Mouse (Mus musculus): Measurements from ENCODE around the gene Tysnd1. TPM values are rescaled to one million over a fixed set of nuclear protein-coding genes. Genes with fewer than 3 reads are reported as not detected.
A peak's percentile ranks its signal among the peaks of the same experiment; 100 is the strongest.

The Tysnd1 gene
- polyA plus RNA-seq, 1 experiment = 50.2 TPM

DNA sequence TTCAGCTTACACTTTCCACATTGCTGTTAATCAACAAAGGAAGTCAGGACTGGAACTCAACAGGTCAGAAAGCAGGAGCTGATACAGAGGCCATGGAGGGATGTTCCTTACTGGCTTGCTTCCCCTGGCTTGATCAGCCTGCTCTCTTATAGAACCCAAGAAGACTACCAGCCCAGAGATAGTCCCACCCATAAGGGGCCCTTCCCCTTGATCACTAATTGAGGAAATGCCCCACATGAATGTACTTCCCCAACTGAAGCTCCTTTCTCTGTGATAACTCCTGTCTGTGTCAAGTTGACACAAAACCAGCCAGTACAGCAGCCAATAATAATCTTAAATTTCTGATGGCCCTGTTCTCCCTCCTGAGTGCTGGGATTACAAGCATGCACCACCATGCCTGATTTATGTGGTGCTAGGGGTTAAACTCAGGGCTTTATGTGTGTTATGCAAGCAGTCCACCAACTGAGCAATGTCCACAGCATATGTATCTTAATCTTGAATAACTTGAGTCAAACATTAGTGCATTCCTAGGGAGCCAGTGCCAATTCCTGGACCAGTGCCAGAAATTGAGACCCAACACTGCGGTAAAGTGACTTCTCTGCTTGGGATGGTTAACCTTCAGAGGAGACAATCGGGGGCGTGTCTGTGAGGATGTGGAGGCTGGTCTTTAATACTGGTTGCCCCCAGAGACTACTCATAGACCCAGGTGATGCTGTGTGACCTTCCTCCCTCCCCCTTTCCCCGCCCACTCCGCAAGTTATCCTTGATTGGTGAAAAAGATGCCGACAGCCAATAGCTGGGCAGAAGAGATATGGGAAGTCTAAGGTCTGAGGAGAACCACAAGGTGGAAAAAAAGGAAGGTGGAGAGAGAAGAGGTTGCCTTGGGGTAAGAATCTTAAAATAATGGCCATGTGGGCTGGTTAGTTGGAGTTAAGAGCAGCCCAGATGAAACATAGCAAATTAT lies 11.4 kb downstream of the Tysnd1 start:
- TF ChIP-seq CTCF (IDR thresholded peaks at IDR 0.05; ENCODE audit: insufficient read depth, low read length) (no peak), POLR2A (IDR thresholded peaks at IDR 0.05; ENCODE audit: borderline replicate concordance, extremely low read depth, low read depth, low read length) (no peak)
- WGBS = 62% methylated on average over 6 of the region's 6 CpGs
- Histone ChIP-seq H3K4me1 (ENCODE audit: control insufficient read depth, insufficient read depth, low read length) (no peaks in the 10 kb centered on the region), H3K4me3 (replicated peaks; ENCODE audit: extremely low read depth, low read depth, low read length) (no peak overlapping the region)
- no peak for DNase-seq

DNA sequence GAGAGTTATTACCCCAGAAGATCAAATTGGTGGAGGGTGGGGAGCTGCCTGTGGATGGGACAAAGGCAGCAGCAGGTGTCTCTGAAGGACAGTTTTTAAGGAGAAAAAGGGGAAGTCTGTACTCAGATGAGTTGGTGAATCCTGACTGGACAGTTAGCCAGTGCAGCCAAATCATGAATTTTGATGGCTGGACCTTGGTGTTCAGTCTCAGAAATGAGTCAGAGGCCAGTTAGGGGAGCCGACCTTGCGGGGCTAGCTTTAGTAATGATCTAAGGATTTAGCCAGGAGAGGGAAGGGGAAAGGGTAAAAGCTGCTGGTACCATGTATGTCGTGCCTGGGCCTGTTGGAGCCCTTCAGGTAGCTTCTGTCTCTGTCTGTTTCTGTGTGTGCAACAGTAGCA lies 18.3 kb downstream of the Tysnd1 start:
- peaks cover 3% of the 10 kb centered on the region; the same call in 1 of the 2 replicates for H3K4me1 ChIP-seq (ENCODE audit: control insufficient read depth, insufficient read depth, low read length)
- 82% methylated on average over 3 of the region's 3 CpGs for WGBS
- no peak for DNase-seq
- TF ChIP-seq POLR2A (IDR thresholded peaks at IDR 0.05; ENCODE audit: borderline replicate concordance, extremely low read depth, low read depth, low read length) = no peak
- no peak for TF ChIP-seq CTCF (IDR thresholded peaks at IDR 0.05; ENCODE audit: insufficient read depth, low read length)
- no peak overlapping the region for H3K4me3 ChIP-seq (replicated peaks; ENCODE audit: extremely low read depth, low read depth, low read length)

DNA sequence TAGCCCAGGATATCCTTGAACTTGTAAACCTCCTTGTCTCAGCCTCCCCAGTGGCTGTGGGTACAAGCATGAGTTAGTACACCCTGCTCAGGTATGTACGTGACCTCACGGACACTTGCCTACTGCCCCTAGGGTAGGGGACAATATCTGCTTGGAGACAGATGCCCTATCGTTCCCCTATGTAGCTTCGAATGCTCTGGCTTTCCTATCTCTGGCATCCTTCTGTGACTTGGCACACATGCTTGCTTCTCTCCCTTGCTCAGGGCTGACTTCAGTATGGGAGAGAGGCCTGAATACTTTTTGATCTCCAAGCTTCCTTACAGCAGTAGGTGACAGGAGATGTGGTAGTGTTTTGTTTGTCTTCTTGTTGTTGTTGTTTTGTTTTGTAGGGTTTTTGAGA lies 18.8 kb downstream of the Tysnd1 start:
- 95% methylated on average over 4 of the region's 4 CpGs for WGBS
- no peak for DNase-seq
- peaks cover 3% of the 10 kb centered on the region; the same call in 1 of the 2 replicates for H3K4me1 ChIP-seq (ENCODE audit: control insufficient read depth, insufficient read depth, low read length)
- no peak overlapping the region for H3K4me3 ChIP-seq (replicated peaks; ENCODE audit: extremely low read depth, low read depth, low read length)
- TF ChIP-seq CTCF (IDR thresholded peaks at IDR 0.05; ENCODE audit: insufficient read depth, low read length) (no peak), POLR2A (IDR thresholded peaks at IDR 0.05; ENCODE audit: borderline replicate concordance, extremely low read depth, low read depth, low read length) (no peak)

DNA sequence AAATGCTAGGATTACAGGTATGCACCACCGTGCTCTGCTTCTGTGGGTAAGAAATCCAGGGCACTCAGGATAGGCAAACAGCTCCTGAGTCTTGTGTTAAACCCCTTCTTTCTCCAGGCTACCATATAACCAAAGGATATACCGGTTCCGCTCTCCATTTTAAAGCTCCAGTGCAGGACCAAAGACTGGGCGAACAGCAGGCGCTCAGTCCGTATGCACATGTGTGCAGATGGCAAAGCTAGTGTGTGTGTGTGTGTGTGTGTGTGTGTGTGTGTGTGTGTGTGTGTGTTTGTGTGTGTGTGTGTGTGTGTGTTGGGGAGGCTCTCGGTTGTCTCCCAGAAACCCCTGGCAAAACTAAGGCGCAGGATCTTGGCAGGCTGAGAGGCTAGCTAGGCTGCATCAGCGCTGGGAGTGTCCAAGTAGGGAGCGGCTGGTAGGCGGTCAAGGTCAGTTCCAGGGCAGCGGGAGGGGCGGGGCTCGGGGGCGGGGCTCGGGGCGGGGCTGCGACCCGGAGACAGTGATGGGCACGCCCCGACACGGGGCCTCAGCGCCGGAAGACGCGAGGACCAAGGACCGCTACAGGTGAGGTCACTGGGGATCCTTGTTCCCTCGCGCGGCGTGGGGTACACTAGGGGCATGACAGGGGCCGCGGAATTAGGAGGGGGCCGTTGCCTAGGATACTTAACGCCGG lies 19.6 kb downstream of the Tysnd1 start, which contains the start of gene Aifm2:
TSS of gene Aifm2 (plus strand) at position 493 of the 691 bp plus-strand sequence.
- DNase-seq = peak; percentile 52
- TF ChIP-seq CTCF (IDR thresholded peaks at IDR 0.05; ENCODE audit: insufficient read depth, low read length) = no peak
- TF ChIP-seq POLR2A (IDR thresholded peaks at IDR 0.05; ENCODE audit: borderline replicate concordance, extremely low read depth, low read depth, low read length) = peak; percentile 45; the same call in 1 of the 2 replicates
- 10% methylated on average over 32 of the region's 36 CpGs for WGBS
- Histone ChIP-seq H3K4me1 (ENCODE audit: control insufficient read depth, insufficient read depth, low read length) (peaks cover 3% of the 10 kb centered on the region; the same call in 1 of the 2 replicates), H3K4me3 (replicated peaks; ENCODE audit: extremely low read depth, low read depth, low read length) (peak within 1 kb of the TSS; percentile 59)

DNA sequence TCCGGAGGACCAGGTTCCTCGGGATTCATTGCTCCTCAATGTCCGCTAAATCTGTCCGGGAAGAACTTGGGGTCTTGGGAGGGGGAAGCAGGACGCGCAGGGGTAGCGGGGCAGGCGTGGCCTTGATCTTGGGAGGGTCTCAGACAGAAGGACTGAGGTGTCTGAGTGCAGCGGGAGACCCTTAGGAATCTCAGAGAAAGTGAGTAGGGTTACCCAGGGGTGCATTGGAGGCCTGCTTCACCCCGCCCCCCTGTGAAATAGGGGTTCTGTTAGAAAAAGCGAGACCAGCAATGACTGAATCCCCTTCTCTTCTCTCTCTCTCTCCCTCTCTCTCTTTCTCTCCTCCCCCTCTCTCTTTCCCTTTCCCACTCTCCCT lies 20.1 kb downstream of the Tysnd1 start:
- TF ChIP-seq POLR2A (IDR thresholded peaks at IDR 0.05; ENCODE audit: borderline replicate concordance, extremely low read depth, low read depth, low read length) (no peak), CTCF (IDR thresholded peaks at IDR 0.05; ENCODE audit: insufficient read depth, low read length) (no peak)
- Histone ChIP-seq H3K4me1 (ENCODE audit: control insufficient read depth, insufficient read depth, low read length) (peaks cover 3% of the 10 kb centered on the region; the same call in 1 of the 2 replicates), H3K4me3 (replicated peaks; ENCODE audit: extremely low read depth, low read depth, low read length) (peak overlapping the region; percentile 54)
- no peak for DNase-seq
- WGBS = 7% methylated on average over 11 of the region's 11 CpGs

DNA sequence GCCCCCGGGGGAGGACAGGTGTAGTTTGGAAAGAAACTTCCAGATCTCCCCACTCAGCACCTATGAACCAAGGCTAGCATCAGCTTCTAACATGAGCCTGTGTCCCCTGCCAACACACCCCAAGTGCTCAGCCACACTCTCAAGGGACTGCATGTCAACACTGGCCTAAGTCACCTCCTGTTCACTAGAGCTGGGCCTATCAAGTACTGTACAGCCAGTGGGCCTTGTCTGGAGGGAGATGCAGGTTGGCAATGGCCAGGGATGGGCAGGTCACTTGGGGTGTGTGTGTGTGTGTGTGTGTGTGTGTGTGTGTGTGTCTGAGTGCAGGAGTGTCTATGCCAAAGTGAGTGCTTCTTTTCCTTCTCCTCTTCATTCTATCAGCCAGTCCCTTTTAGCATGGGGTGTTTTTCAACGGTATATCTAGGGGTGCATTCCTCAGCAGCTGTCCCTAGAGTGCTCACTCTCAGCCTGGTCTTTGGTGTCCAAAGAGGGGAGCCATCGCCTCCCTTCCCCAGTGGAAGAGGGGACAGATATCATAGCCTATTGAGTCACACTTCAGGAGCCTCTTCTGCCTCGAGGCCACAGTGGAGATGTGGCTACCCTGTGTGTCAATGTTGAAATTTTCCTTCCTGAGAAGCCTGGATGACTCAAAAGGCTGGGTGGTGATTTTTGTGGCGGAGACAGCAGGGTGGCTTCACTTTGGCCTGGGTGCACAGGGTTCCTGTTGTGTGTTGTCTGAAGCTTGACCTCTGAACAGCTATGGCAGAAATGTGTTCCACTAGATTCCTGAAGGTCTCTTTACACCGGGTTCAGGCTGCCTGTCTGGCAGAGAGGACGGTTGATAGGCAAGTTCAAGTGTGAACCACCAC lies 20.9 kb downstream of the Tysnd1 start:
- no peak overlapping the region for H3K4me3 ChIP-seq (replicated peaks; ENCODE audit: extremely low read depth, low read depth, low read length)
- no peak for DNase-seq
- TF ChIP-seq POLR2A (IDR thresholded peaks at IDR 0.05; ENCODE audit: borderline replicate concordance, extremely low read depth, low read depth, low read length) = no peak
- no peak for TF ChIP-seq CTCF (IDR thresholded peaks at IDR 0.05; ENCODE audit: insufficient read depth, low read length)
- WGBS = 68% methylated on average over 7 of the region's 7 CpGs
- H3K4me1 ChIP-seq (ENCODE audit: control insufficient read depth, insufficient read depth, low read length) = peaks cover 3% of the 10 kb centered on the region; the same call in 1 of the 2 replicates

DNA sequence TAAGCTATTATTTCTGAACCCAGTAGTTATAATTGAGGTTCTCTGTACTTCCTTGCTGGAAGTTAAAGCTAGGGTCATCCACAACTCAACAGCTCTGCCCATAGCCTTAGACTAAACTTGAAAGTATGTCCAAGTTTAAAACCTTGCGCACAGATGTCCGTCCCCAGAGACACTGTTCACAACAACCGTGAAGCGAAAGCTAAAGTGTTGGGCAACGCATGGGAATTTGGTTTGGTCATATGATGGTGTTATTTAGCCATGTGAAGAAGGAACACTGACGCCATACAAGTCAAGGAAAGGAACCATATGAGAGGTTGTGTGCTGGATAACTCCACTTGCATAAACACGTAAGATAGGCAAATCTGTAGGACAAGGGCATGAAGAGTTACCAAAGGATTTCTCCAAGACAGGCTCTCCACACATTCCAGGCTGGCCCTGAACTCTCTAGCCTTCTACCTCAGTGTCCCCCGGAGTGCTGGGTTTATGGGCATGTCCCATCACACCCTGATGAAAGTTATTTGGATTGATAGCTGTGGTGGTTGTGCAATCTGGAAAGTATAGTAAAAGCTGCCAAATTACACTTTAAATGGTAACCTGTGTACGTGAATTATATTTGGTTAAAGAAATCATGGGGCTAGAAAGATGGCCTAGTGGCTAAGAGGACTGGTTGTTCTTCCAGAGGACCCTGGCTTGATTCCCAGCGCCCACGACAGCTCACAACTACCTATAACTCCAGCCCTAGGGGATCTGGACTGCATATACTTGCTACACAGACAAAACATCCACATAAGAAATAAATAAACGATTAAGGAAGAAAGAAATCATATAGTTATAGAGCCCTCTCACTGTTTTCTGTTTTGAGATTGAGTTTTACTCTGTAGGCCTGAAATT lies 22.3 kb downstream of the Tysnd1 start:
- Histone ChIP-seq H3K4me1 (ENCODE audit: control insufficient read depth, insufficient read depth, low read length) (peaks cover 3% of the 10 kb centered on the region), H3K4me3 (replicated peaks; ENCODE audit: extremely low read depth, low read depth, low read length) (no peak overlapping the region)
- no peak for TF ChIP-seq POLR2A (IDR thresholded peaks at IDR 0.05; ENCODE audit: borderline replicate concordance, extremely low read depth, low read depth, low read length)
- 86% methylated on average over 12 of the region's 12 CpGs for WGBS
- no peak for DNase-seq

DNA sequence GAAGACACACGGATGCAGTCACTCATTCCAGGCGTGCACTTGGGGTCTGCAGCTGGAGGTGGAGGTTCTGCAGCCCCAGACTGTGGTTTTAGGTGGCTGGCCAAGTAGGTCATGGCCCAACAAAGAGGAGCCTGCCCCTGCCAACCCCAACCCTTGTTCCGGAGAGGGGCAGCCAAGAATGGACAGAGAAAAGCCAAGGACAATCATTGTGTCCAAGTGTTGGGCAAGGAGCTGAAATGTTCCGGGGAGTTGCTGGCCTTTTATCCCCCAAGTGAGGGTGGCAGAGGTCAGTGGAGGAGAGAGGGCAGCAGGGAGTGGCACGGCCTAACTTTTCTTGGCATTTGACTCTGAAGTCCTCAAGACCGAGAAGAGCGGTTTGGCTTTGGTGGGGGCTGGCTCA lies 25.0 kb downstream of the Tysnd1 start:
- Histone ChIP-seq H3K4me3 (replicated peaks; ENCODE audit: extremely low read depth, low read depth, low read length) (no peak overlapping the region), H3K4me1 (ENCODE audit: control insufficient read depth, insufficient read depth, low read length) (no peaks in the 10 kb centered on the region; the same call in 1 of the 2 replicates)
- 71% methylated on average over 7 of the region's 7 CpGs for WGBS
- no peak for TF ChIP-seq CTCF (IDR thresholded peaks at IDR 0.05; ENCODE audit: insufficient read depth, low read length)
- TF ChIP-seq POLR2A (IDR thresholded peaks at IDR 0.05; ENCODE audit: borderline replicate concordance, extremely low read depth, low read depth, low read length) = no peak
- DNase-seq = no peak

Measured in lung, adult 2 months (tissue).